Mouse (Mus musculus): ENCODE measurements around the gene Foxk1.

Gene Foxk1

GRCm38 (mm10) chr5:142400981-142401640 lies at the start of gene Foxk1:
Gene Foxk1, plus strand, starts transcription at chr5:142401497.
- in situ Hi-C loops (cut with MboI; ENCODE audit: low pct_unique_long_range_greater_than_20kb in 1 of 2, low sequenced_read_pairs in 2 of 2, unreplicated experiment in 1 of 2), result loop anchor here (5.0 kb wide), 2 partner anchors 34 to 41 kb away; no protein-coding TSS in a partner anchor

- in situ Hi-C loops (cut with MboI; ENCODE audit: low pct_unique_long_range_greater_than_20kb in 1 of 2, low sequenced_read_pairs in 2 of 2, unreplicated experiment in 1 of 2), result no loop called here
Measured at GRCm38 (mm10) chr5:142352336-142352892, 48.9 kb upstream of the Foxk1 start.

GRCm38 (mm10) chr5:142355144-142355543 lies 46.2 kb upstream of the Foxk1 start:
- in situ Hi-C loops (cut with MboI; ENCODE audit: low pct_unique_long_range_greater_than_20kb in 1 of 2, low sequenced_read_pairs in 2 of 2, unreplicated experiment in 1 of 2), result no loop called here

- in situ Hi-C loops (cut with MboI; ENCODE audit: low pct_unique_long_range_greater_than_20kb in 1 of 2, low sequenced_read_pairs in 2 of 2, unreplicated experiment in 1 of 2), result no loop called here
Measured at GRCm38 (mm10) chr5:142361166-142361565, 40.1 kb upstream of the Foxk1 start.

- in situ Hi-C loops (cut with MboI; ENCODE audit: low pct_unique_long_range_greater_than_20kb in 1 of 2, low sequenced_read_pairs in 2 of 2, unreplicated experiment in 1 of 2), result no loop called here
Measured at GRCm38 (mm10) chr5:142362894-142363293, 38.4 kb upstream of the Foxk1 start.

GRCm38 (mm10) chr5:142364095-142364494 lies 37.2 kb upstream of the Foxk1 start:
- in situ Hi-C loops (cut with MboI; ENCODE audit: low pct_unique_long_range_greater_than_20kb in 1 of 2, low sequenced_read_pairs in 2 of 2, unreplicated experiment in 1 of 2), result no loop called here

GRCm38 (mm10) chr5:142367085-142368081 lies 33.9 kb upstream of the Foxk1 start:
- in situ Hi-C loops (cut with MboI; ENCODE audit: low pct_unique_long_range_greater_than_20kb in 1 of 2, low sequenced_read_pairs in 2 of 2, unreplicated experiment in 1 of 2), result loop anchor here (5.0 kb wide), 1 partner anchor 35 kb away; the partner anchor contains the start of gene Foxk1 (in 2 of the 2)

GRCm38 (mm10) chr5:142368122-142368521 lies 33.2 kb upstream of the Foxk1 start:
- in situ Hi-C loops (cut with MboI; ENCODE audit: low pct_unique_long_range_greater_than_20kb in 1 of 2, low sequenced_read_pairs in 2 of 2, unreplicated experiment in 1 of 2), result loop anchor here (5.0 kb wide), 1 partner anchor 34 kb away; the partner anchor contains the start of gene Foxk1 (in 2 of the 2)

GRCm38 (mm10) chr5:142370406-142371171 lies 30.7 kb upstream of the Foxk1 start:
- in situ Hi-C loops (cut with MboI; ENCODE audit: low pct_unique_long_range_greater_than_20kb in 1 of 2, low sequenced_read_pairs in 2 of 2, unreplicated experiment in 1 of 2), result no loop called here

GRCm38 (mm10) chr5:142371172-142372155 lies 29.8 kb upstream of the Foxk1 start:
- in situ Hi-C loops (cut with MboI; ENCODE audit: low pct_unique_long_range_greater_than_20kb in 1 of 2, low sequenced_read_pairs in 2 of 2, unreplicated experiment in 1 of 2), result no loop called here

- in situ Hi-C loops (cut with MboI; ENCODE audit: low pct_unique_long_range_greater_than_20kb in 1 of 2, low sequenced_read_pairs in 2 of 2, unreplicated experiment in 1 of 2), result no loop called here
Measured at GRCm38 (mm10) chr5:142372207-142372606, 29.1 kb upstream of the Foxk1 start.

- in situ Hi-C loops (cut with MboI; ENCODE audit: low pct_unique_long_range_greater_than_20kb in 1 of 2, low sequenced_read_pairs in 2 of 2, unreplicated experiment in 1 of 2), result no loop called here
Measured at GRCm38 (mm10) chr5:142374343-142374742, 27.0 kb upstream of the Foxk1 start.

GRCm38 (mm10) chr5:142375641-142376040 lies 25.7 kb upstream of the Foxk1 start:
- in situ Hi-C loops (cut with MboI; ENCODE audit: low pct_unique_long_range_greater_than_20kb in 1 of 2, low sequenced_read_pairs in 2 of 2, unreplicated experiment in 1 of 2), result no loop called here

GRCm38 (mm10) chr5:142376071-142376470 lies 25.2 kb upstream of the Foxk1 start:
- in situ Hi-C loops (cut with MboI; ENCODE audit: low pct_unique_long_range_greater_than_20kb in 1 of 2, low sequenced_read_pairs in 2 of 2, unreplicated experiment in 1 of 2), result no loop called here

GRCm38 (mm10) chr5:142378068-142378467 lies 23.2 kb upstream of the Foxk1 start:
- in situ Hi-C loops (cut with MboI; ENCODE audit: low pct_unique_long_range_greater_than_20kb in 1 of 2, low sequenced_read_pairs in 2 of 2, unreplicated experiment in 1 of 2), result no loop called here

GRCm38 (mm10) chr5:142380491-142380890 lies 20.8 kb upstream of the Foxk1 start:
- in situ Hi-C loops (cut with MboI; ENCODE audit: low pct_unique_long_range_greater_than_20kb in 1 of 2, low sequenced_read_pairs in 2 of 2, unreplicated experiment in 1 of 2), result no loop called here

GRCm38 (mm10) chr5:142384911-142385660 lies 16.2 kb upstream of the Foxk1 start:
- in situ Hi-C loops (cut with MboI; ENCODE audit: low pct_unique_long_range_greater_than_20kb in 1 of 2, low sequenced_read_pairs in 2 of 2, unreplicated experiment in 1 of 2), result no loop called here

All from mouse embryonic stem cell (cell line).